Mouse (Mus musculus): ENCODE results near the gene 4632433K11Rik.

4632433K11Rik gene

DNA sequence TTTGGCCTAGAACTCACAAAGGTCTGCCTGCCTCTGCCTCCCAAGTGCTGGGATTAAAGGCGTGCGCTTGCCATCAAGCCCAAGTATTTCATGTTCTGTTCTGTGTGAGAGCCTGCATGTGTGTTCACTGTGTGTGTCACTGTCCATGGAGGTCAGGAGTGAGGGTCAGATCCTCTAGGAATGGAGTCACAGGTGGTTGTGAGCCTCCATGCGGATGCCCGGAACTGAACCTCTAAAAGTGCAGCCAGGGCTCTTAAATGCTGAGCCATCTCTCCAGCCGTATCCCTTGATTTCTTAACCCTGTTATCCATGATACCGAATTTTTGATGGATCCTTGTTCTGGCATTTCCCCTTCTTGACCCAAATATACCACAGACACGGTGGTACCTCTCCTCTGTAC, 3.1 kb downstream of the 4632433K11Rik start:
- ChIA-PET POLR2A (interaction anchor here in 2 of 4 experiments (1.3 to 2.8 kb wide), 13 partner anchors 8 to 284 kb away, joined by 3 to 105 read pairs (median 13); partner anchors contain the start of genes Fiz1 (in 2 of the 2), Gm44973 (in 2 of the 2), Zfp524 (in 2 of the 2) and Ccdc106 (in 1 of the 2)), CTCF (no interaction called here)

- POLR2A ChIA-PET: interaction anchor here (0.6 to 2.8 kb wide), 50 partner anchors 8 to 1345 kb away, joined by 3 to 105 read pairs (median 6); partner anchors contain the start of genes Fiz1 (in 3 of the 4), Gm44973 (in 3 of the 4), Rpl28 (in 3 of the 4) and Zfp524 (in 3 of the 4)
- CTCF ChIA-PET: interaction anchor here in 3 of 4 experiments (0.7 to 2.0 kb wide), 10 partner anchors 10 to 498 kb away, joined by 3 to 12 read pairs (median 3); partner anchors contain the start of genes Gm44973 (in 1 of the 3) and Zfp580 (in 1 of the 3)
Observed at GRCm38 (mm10) chr7:5037467-5037866, 3.5 kb downstream of the 4632433K11Rik start.

GRCm38 (mm10) chr7:5038109-5038732, 4.3 kb downstream of the 4632433K11Rik start, which contains the start of gene Zfp784:
Zfp784 (minus strand) TSS chr7:5038446.
- POLR2A ChIA-PET: interaction anchor here (0.6 to 2.8 kb wide), 65 partner anchors 7 to 1345 kb away, joined by 3 to 105 read pairs (median 5); partner anchors contain the start of genes Fiz1 (in 3 of the 4), Gm44973 (in 3 of the 4), Rpl28 (in 3 of the 4) and Zfp524 (in 3 of the 4)
- CTCF ChIA-PET: interaction anchor here in 3 of 4 experiments (0.6 to 2.0 kb wide), 14 partner anchors 9 to 594 kb away, joined by 3 to 12 read pairs (median 3); partner anchors contain the start of genes Gm44973 (in 1 of the 3) and Zfp580 (in 1 of the 3)

GRCm38 (mm10) chr7:5038940-5039339, 5.0 kb downstream of the 4632433K11Rik start:
- POLR2A ChIA-PET: interaction anchor here in 3 of 4 experiments (0.6 to 2.8 kb wide), 42 partner anchors 8 to 512 kb away, joined by 3 to 105 read pairs (median 6); partner anchors contain the start of genes Zfp580 (in 3 of the 3), Ccdc106 (in 2 of the 3), Fiz1 (in 2 of the 3) and Gm44973 (in 2 of the 3)

GRCm38 (mm10) chr7:5044981-5045380, 11.1 kb downstream of the 4632433K11Rik start:
- POLR2A ChIA-PET: no interaction called here
- CTCF ChIA-PET: no interaction called here

More at GRCm38 (mm10) chr7:5038940-5039339, 5.0 kb downstream of the 4632433K11Rik start:
- CTCF ChIA-PET: interaction anchor here in 3 of 4 experiments (0.6 to 2.0 kb wide), 8 partner anchors 9 to 499 kb away, joined by 3 to 12 read pairs (median 4); partner anchors contain the start of gene Gm44973 (in 1 of the 3)

DNA sequence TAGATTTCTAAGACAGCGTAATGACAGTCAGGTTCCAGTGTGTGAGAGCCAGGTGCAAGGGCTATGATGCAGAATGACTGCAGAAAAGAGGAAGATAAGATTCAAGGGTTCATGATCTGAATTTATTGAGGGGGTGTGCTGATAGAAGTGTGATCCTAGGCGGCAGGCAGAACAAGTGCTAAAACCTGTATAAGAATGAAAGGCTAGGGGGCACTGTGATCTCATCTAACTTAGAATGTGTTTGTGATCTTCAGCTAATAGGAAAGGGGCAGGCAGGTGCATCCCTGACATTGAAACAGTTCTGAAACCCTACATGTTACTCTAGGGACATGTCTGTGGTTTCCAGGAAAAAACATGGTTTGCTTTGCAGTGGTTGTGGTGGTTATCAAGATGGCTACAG, 12.2 kb downstream of the 4632433K11Rik start:
- CTCF ChIA-PET: interaction anchor here in 2 of 4 experiments (0.7 to 1.4 kb wide), 6 partner anchors 15 to 1081 kb away, joined by 3 to 4 read pairs (median 3); partner anchors contain the start of genes Gm44973 (in 1 of the 2) and U2af2 (in 1 of the 2)

DNA sequence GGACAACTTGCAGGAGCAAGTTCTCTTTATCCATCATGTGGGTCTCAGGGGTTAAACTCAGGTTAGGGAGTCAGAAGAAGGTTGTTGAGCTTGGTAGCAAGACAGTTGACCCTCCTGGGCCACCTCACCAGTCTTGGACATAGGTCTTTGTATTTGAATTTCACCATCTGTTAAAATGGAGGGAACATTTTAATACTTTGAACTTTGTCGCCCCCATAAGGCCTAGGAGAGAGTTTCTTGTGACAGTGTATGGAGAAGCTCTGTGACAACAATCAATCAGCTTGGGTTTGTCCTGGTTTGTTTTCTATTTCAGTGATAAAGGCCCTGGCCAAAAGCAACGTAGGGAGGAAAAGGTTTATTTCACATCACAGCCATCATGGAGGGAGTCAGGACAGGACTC, 13.4 kb downstream of the 4632433K11Rik start:
- POLR2A ChIA-PET: interaction anchor here in 3 of 4 experiments (0.6 to 2.2 kb wide), 11 partner anchors 8 to 135 kb away, joined by 3 to 11 read pairs (median 4); partner anchors contain the start of genes 4632433K11Rik (in 1 of the 3), Fiz1 (in 1 of the 3), Gm44973 (in 1 of the 3) and Zfp524 (in 1 of the 3)

More for the DNA sequence above, 12.2 kb downstream of the 4632433K11Rik start:
- POLR2A ChIA-PET: interaction anchor here in 1 of 4 experiments (1.0 to 2.2 kb wide), 6 partner anchors 8 to 233 kb away, joined by 3 to 11 read pairs (median 5); partner anchors contain the start of genes 4632433K11Rik, Fiz1, Gm44973 and Ube2s

GRCm38 (mm10) chr7:5051193-5052192, 17.6 kb downstream of the 4632433K11Rik start, which contains the start of gene Zfp580:
Zfp580 (plus strand) TSS chr7:5051538.
- POLR2A ChIA-PET: interaction anchor here (0.5 to 8.5 kb wide), 42 partner anchors 9 to 1146 kb away, joined by 3 to 114 read pairs (median 5); partner anchors contain the start of genes Gm44973 (in 4 of the 4), U2af2 (in 4 of the 4), Ccdc106 (in 3 of the 4) and Fiz1 (in 3 of the 4)
- CTCF ChIA-PET: interaction anchor here (0.6 to 3.8 kb wide), 11 partner anchors 10 to 573 kb away, joined by 3 to 33 read pairs (median 4); partner anchors contain the start of genes Sbk2 (in 1 of the 4), Ssc5d (in 1 of the 4) and U2af2 (in 1 of the 4)

More for the DNA sequence above, 13.4 kb downstream of the 4632433K11Rik start:
- CTCF ChIA-PET: interaction anchor here (0.6 to 1.4 kb wide), 18 partner anchors 9 to 122 kb away, joined by 3 to 12 read pairs (median 4); partner anchors contain the start of genes Zfp784 (in 2 of the 4), 4632433K11Rik (in 1 of the 4), Fiz1 (in 1 of the 4) and Gm44973 (in 1 of the 4)

DNA sequence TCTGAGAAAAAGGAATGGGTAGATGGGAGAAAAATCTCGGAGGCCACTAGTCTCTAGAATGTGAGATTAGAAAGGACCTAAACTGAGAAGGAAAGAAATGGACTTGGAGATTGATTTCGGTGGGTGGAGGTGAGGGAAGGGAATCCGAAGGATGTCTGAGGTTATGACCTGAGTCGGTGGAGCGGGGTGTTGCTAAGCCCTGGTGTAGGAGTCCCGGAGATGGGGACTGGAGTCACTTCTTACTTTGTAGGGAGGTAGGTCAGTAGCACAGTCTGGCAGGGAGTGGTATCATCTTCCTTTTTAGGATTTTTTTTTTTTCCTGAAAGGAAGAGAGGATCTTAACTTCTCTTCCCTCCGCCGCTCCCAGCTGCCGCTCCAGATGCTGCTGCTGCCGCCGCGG, 18.5 kb downstream of the 4632433K11Rik start:
- POLR2A ChIA-PET: interaction anchor here (0.5 to 8.5 kb wide), 32 partner anchors 9 to 1145 kb away, joined by 3 to 114 read pairs (median 6); partner anchors contain the start of genes U2af2 (in 4 of the 4), Ccdc106 (in 3 of the 4), Fiz1 (in 3 of the 4) and Gm44973 (in 3 of the 4)
- CTCF ChIA-PET: interaction anchor here in 1 of 4 experiments (0.6 to 3.8 kb wide), 4 partner anchors 9 to 632 kb away, joined by 3 to 33 read pairs (median 4); partner anchors contain the start of genes Sbk2 and U2af2

DNA sequence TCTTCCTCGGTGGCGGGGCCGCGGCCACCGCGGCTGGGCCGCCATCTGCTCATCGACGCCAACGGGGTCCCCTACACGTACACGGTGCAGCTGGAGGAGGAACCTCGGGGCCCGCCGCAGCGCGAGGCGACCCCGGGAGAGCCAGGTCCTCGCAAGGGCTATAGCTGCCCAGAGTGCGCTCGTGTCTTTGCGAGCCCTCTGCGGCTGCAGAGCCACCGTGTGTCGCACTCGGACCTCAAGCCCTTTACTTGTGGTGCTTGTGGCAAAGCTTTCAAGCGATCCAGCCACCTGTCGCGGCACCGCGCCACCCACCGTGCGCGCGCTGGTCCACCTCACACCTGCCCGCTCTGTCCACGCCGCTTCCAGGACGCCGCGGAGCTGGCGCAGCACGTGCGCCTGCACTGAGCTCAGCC, 19.0 kb downstream of the 4632433K11Rik start:
- ChIA-PET CTCF (interaction anchor here in 2 of 4 experiments (0.7 to 3.8 kb wide), 4 partner anchors 8 to 130 kb away, joined by 3 to 33 read pairs (median 4); partner anchors contain the start of genes Fiz1 (in 1 of the 2), U2af2 (in 1 of the 2) and Zfp524 (in 1 of the 2)), POLR2A (interaction anchor here (0.9 to 8.5 kb wide), 25 partner anchors 8 to 300 kb away, joined by 3 to 114 read pairs (median 5); partner anchors contain the start of genes U2af2 (in 4 of the 4), Fiz1 (in 3 of the 4), Zfp524 (in 3 of the 4) and Gm44973 (in 2 of the 4))

DNA sequence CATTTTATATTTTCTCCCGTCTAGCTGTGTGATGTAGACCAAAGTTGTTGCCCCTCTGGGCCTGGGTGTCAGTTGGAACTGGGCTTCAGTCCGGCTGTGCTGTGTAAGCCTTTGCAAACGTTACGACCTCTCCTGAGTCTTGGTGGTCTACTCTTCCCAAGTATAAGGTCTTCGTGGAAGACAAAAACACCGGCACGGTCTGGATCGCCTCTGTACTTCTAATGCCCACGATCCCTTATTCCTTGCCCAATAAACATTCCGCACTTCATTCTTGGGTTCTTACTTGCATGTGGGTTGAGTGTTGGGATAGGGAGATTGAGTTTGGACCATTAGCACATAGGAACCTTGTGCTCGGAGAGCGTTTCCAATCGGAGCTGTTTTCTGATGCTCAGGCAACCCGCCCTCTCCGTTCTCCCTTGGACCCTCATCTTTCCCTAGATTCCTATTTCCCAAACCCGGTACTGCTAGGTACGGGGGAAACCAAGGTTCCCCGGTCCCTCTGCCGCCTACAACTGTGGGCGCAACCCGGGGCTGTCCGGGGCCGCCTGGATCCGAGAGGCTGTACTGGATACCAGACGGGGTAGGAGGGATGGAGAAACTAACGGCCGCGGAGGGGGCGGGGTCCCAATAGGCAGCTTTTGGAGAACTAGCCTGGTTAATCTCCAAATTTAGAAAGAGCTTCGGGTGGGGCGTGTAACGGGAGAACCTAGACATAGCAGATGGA, 19.7 kb downstream of the 4632433K11Rik start:
- CTCF ChIA-PET: interaction anchor here in 2 of 4 experiments (0.7 to 1.1 kb wide), 3 partner anchors 40 to 130 kb away, joined by 3 to 4 read pairs (median 4); partner anchors contain the start of genes Fiz1 (in 1 of the 2) and Zfp524 (in 1 of the 2)
- POLR2A ChIA-PET: interaction anchor here (0.6 to 8.5 kb wide), 28 partner anchors 7 to 301 kb away, joined by 3 to 114 read pairs (median 4); partner anchors contain the start of genes U2af2 (in 4 of the 4), Fiz1 (in 3 of the 4), Zfp524 (in 3 of the 4) and Ccdc106 (in 2 of the 4)

- CTCF ChIA-PET: no interaction called here
- POLR2A ChIA-PET: interaction anchor here in 2 of 4 experiments (0.6 to 8.5 kb wide), 9 partner anchors 16 to 304 kb away, joined by 3 to 114 read pairs (median 3); partner anchors contain the start of genes Fiz1 (in 2 of the 2), Zfp524 (in 2 of the 2), Ccdc106 (in 1 of the 2) and Cox6b2 (in 1 of the 2)
Observed at GRCm38 (mm10) chr7:5056651-5057263, 22.8 kb downstream of the 4632433K11Rik start.

- ChIA-PET POLR2A (interaction anchor here in 3 of 4 experiments (0.6 to 10.0 kb wide), 7 partner anchors 14 to 245 kb away, joined by 3 to 221 read pairs (median 3); partner anchors contain the start of genes Ccdc106 (in 2 of the 3), Fiz1 (in 2 of the 3), Gm44973 (in 2 of the 3) and Zfp524 (in 2 of the 3)), CTCF (interaction anchor here in 1 of 4 experiments (2.0 kb wide), 1 partner anchor 40 kb away, joined by 4 read pairs; no protein-coding TSS in a partner anchor)
Observed at GRCm38 (mm10) chr7:5057381-5057780, 23.5 kb downstream of the 4632433K11Rik start.

GRCm38 (mm10) chr7:5057804-5058203, 23.9 kb downstream of the 4632433K11Rik start:
- ChIA-PET POLR2A (interaction anchor here in 3 of 4 experiments (0.6 to 10.0 kb wide), 12 partner anchors 13 to 265 kb away, joined by 3 to 240 read pairs (median 3); partner anchors contain the start of genes Ccdc106 (in 2 of the 3), Fiz1 (in 2 of the 3), Gm44973 (in 2 of the 3) and Zfp524 (in 2 of the 3)), CTCF (interaction anchor here in 2 of 4 experiments (0.9 to 2.0 kb wide), 2 partner anchors 10 to 40 kb away, joined by 3 to 4 read pairs; no protein-coding TSS in a partner anchor)
